Mouse (Mus musculus) gastrocnemius, postnatal 4 days (tissue): ENCODE results near the gene Lce1e. TPM values are rescaled to one million over a fixed set of nuclear protein-coding genes. Genes with fewer than 3 reads are reported as not detected.

Experiments used
- DNase-seq, 2 experiments: peaks; one replicate each; pipeline ENCODE4 v3.0.0; 2021 to 2022; ENCODE audit warnings: low spot score in 2 of 2, mixed read lengths in 2 of 2
- long read RNA-seq, 2 experiments: library from polyadenylated mRNA; stranded (forward); transcript quantifications; one replicate each; pipeline ENCODE4 v2.0.0; 2021
- total RNA-seq, 2 experiments: library from RNA; stranded (reverse); gene quantifications; 2 replicates each; pipeline ENCODE4 v1.2.3; 2021

The Lce1e gene
- not detected for total RNA-seq
- long read RNA-seq, experiment 1, partial matches to known transcripts = 0 of 3 reads
- long read RNA-seq, experiment 1, other reads (novel, unspliced or antisense) = 0 of 3 reads
- long read RNA-seq, experiment 2 = 0 reads

- no peak for DNase-seq
These were observed at the start of gene Lce1e for GRCm38 (mm10) chr3:92708974-92709373. TSS of gene Lce1e (minus strand) at chr3:92709074.

- no peak for DNase-seq
These were observed 44.3 kb upstream of the Lce1e start for GRCm38 (mm10) chr3:92753197-92753596.

DNA sequence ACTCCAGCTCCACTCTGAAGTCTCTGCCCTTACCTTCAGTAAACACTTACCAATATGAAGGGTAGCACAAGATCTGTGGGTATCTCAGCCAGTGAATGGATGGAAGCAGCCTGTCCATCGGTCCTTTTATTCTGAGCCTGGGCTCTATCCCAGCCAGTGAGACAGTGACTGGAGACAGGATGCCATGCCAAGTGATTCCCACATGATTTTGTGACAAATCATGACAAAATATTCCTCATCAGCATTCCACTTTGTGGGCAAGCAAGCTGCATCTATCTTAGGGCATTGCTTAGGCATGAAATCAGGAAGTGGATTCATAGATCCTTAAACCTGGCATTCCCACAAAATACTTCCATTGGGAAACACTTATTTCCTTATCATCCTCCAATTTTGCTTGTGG is 43.4 kb upstream of the Lce1e start, which contains the start of gene Lce1g:
Lce1g (minus strand) TSS at position 101 of the 400 bp plus-strand sequence.
- no peak for DNase-seq

DNA sequence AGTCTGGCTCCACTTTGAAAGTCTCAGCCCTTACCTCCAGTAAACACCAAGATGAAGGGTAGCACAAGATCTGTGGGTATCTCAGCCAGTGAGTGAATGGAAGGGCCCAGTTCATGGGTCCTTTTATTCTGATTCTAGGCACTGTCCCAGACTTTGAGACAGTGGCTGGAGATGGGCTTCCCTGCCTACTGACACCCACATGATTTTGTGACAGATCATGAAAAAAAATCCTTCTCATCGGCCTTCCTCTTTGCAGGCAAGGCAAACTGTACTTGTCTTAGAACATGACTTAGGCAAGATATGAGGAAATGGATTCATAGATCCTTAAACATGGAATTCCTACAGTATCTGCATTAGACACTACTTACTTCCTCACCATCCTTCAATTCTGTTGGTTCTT is 30.1 kb upstream of the Lce1e start, which contains the start of gene Gm38119:
Gm38119 (minus strand) TSS at position 101 of the 400 bp plus-strand sequence.
- DNase-seq = no peak

DNA sequence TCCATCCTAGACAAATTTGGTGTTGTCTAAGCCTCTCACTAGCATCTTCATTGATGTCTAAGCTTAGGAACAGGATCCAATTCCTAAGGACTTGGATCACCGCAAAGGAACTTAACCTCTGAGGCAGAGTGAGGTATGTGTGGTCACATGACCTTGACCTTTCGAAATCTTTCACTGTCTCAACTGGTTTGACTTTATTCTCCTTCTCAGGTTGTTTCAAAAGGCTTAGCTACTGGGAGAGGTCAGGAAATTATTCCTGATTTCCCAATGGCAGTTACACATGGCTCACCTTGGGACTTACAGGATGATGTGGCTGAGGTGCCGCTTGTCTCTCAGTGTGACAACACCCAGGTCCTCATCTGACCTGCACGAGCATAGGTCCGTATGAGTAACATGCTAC is 13.8 kb upstream of the Lce1e start:
- DNase-seq = no peak

DNA sequence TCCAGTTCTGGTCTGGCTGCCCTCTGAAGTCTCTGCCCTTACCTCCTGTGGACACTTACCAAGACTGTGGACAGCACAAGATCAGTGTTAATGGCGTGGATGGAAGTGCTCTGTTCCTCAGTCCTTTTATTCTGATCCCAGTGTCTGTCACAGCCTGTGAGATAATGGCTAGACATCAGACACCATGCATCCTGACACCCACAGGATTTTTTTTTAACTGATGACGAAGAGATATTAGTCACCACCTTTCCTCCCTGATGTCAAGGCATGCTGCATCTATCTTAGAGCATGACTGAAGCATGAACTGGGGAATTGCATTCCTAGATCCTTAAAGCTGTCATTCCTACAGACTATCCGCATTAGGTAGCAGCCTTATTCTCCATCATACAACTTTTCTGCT is 11.4 kb upstream of the Lce1e start, which contains the start of gene Lce1f:
Lce1f (minus strand) TSS at position 101 of the 400 bp plus-strand sequence.
- DNase-seq = no peak

DNA sequence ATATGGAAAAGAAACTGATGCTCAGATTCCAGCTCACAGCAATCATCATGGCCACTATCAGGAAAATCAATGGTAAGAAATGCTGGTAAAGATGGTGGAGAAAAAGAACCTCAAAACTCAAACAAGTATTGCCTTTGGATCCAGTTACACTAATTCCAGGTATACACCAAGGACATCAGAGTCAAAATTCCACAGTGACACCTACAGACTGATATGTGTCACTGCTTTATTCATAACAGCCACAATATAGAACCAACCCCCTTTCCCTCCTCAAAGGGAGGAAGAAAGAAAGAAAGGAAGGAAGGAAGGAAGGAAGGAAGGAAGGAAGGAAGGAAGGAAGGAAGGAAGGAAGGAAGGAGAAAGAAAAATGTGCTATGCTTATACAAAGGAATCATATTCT is 6.2 kb upstream of the Lce1e start:
- no peak for DNase-seq

DNA sequence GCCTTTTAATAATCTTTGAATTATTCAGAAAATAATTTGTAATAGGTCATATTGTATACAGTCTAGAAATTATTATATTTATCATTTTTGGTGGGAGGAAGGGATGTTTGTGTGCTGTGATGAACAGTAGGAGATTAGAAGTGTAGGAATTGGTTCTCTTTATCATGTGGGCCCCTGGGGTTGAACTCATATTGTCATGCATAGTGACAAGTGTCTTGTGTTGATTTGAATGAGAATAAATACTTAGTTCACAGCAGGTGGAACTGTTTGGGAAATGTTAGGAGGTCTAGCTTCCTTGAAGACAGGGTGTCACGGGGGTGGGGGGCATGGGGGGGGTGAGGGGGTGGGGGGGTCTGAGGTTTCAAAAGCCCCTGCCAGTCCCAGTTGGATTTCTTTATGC is 14.3 kb downstream of the Lce1e start:
- no peak for DNase-seq

GRCm38 (mm10) chr3:92691688-92692087 is 17.2 kb downstream of the Lce1e start:
- DNase-seq = no peak

DNA sequence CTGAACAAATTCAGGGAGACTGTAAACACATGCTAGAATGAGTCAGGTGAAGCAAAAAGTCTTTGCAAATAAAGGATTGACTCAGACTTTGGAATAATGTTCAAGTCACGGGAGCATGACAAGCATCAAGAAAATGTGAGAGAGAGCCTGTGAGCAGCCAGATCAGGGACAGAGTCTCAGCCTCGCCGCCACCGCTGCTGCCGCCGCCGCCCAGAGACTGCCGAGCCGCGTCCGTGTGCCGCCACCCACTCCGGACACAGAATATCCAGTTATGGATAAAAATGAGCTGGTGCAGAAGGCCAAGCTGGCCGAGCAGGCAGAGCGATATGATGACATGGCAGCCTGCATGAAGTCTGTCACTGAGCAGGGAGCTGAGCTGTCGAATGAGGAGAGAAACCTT is 19.7 kb downstream of the Lce1e start:
- DNase-seq = peak in 1 of 2 experiments; percentile 13

- no peak for DNase-seq
These were observed 21.8 kb downstream of the Lce1e start, which contains the start of gene Lce1d for GRCm38 (mm10) chr3:92687110-92687509. TSS of gene Lce1d (minus strand) at chr3:92687210.

GRCm38 (mm10) chr3:92678947-92679346 is 29.9 kb downstream of the Lce1e start, which contains the start of gene Lce1c:
TSS of gene Lce1c (plus strand) at chr3:92679247.
- no peak for DNase-seq

GRCm38 (mm10) chr3:92670215-92670614 is 38.7 kb downstream of the Lce1e start, which contains the start of gene Lce1a2:
TSS of gene Lce1a2 (minus strand) at chr3:92670315.
- no peak for DNase-seq

Other genes starting within 250 kb of the Lce1e start
- gene Sprr1a, start 223.2 kb downstream of the Lce1e start, total RNA-seq = not detected
- gene Sprr4, start 208.6 kb downstream of the Lce1e start, total RNA-seq = not detected
- gene 2310046K23Rik, start 174.6 kb downstream of the Lce1e start, total RNA-seq = not detected
- gene Ivl, start 135.3 kb downstream of the Lce1e start, total RNA-seq = not detected
- gene Smcp, start 120.1 kb downstream of the Lce1e start, total RNA-seq = not detected
- not detected for gene 2210017I01Rik, start 101.6 kb downstream of the Lce1e start, total RNA-seq
- not detected for gene Lce6a, start 87.4 kb downstream of the Lce1e start, total RNA-seq
- not detected for gene Lce1a1, start 60.8 kb downstream of the Lce1e start, total RNA-seq
- gene Lce1b, start 52.1 kb downstream of the Lce1e start, total RNA-seq = not detected
- gene Lce1a2, start 38.8 kb downstream of the Lce1e start, total RNA-seq = not detected
- gene Lce1c, start 29.8 kb downstream of the Lce1e start, total RNA-seq = under 1 TPM in 1 of 2 experiments, not detected in 1; 0.39 TPM
- not detected for gene Lce1d, start 21.9 kb downstream of the Lce1e start, total RNA-seq
- not detected for gene Lce1f, start 11.3 kb upstream of the Lce1e start, total RNA-seq
- gene Gm38119, start 30.0 kb upstream of the Lce1e start, total RNA-seq = not detected
- not detected for gene Lce1g, start 43.3 kb upstream of the Lce1e start, total RNA-seq
- not detected for gene Lce1h, start 56.0 kb upstream of the Lce1e start, total RNA-seq
- gene Lce1i, start 69.8 kb upstream of the Lce1e start, total RNA-seq = not detected
- gene Lce1j, start 81.4 kb upstream of the Lce1e start, total RNA-seq = not detected
- gene Lce1k, start 98.8 kb upstream of the Lce1e start, total RNA-seq = not detected
- under 1 TPM in 1 of 2 experiments, not detected in 1; 0.13 TPM for gene Kprp, start 118.2 kb upstream of the Lce1e start, total RNA-seq
- gene Lce1l, start 142.2 kb upstream of the Lce1e start, total RNA-seq = not detected
- not detected for gene 2310050C09Rik, start 161.1 kb upstream of the Lce1e start, total RNA-seq
- not detected for gene Lce3a, start 217.2 kb upstream of the Lce1e start, total RNA-seq
- not detected for gene Lce3b, start 223.9 kb upstream of the Lce1e start, total RNA-seq
- gene Lce3c, start 235.4 kb upstream of the Lce1e start, total RNA-seq = not detected
- not detected for gene Lce3d, start 248.3 kb upstream of the Lce1e start, total RNA-seq